Mouse (Mus musculus): ENCODE measurements at regions not wholly inside any gene's neighbourhood (a gene's known extent, or its start where the extent isn't known, plus 50 kb on each side); places are given as distances from the start of the nearest gene placed in this dataset.

- no peaks in the 10 kb centered on the region for H3K9me3 ChIP-seq
- no peak overlapping the region for H3K27ac ChIP-seq
- WGBS, result 88% methylated on average over 7 of the region's 7 CpGs
- no peaks in the 10 kb centered on the region for H3K4me1 ChIP-seq (replicated peaks)
- no peaks in the 10 kb centered on the region for H3K27me3 ChIP-seq (ENCODE audit: insufficient read depth, poor library complexity, severe bottlenecking)
- no peak for DNase-seq (ENCODE audit: low spot score)
- no peaks in the 10 kb centered on the region for H3K36me3 ChIP-seq
- no peak overlapping the region for H3K4me3 ChIP-seq
These were observed 183.4 kb upstream of the Cntn6 start for GRCm38 (mm10) chr6:104309166-104309565.

DNA sequence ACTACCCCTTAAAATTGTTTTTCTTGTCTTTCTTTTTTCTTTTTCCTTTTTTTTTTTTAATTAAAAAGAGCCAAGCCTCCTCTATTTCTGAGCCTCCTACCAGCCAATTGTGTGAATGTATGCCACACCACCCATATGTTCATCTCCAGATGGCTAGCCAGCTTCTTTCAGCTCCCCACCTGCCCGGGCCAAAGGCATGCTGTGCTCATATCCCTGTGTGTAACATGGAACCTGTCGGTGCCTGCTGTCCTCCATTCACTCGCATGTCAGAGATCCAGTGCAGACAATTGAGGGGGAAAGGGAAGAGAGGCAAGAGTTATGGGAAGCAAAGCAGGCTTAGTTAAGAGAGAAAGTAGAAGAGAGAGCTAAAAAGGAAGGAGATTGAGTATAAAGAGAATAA, 179.6 kb upstream of the Cntn6 start:
- 43% methylated on average over 3 of the region's 3 CpGs for WGBS
- no peaks in the 10 kb centered on the region for H3K27me3 ChIP-seq (ENCODE audit: insufficient read depth, poor library complexity, severe bottlenecking)
- peak; percentile 36 for DNase-seq (ENCODE audit: low spot score)
- no peaks in the 10 kb centered on the region for H3K36me3 ChIP-seq
- no peak overlapping the region for H3K4me3 ChIP-seq
- H3K4me1 ChIP-seq (replicated peaks), result no peaks in the 10 kb centered on the region
- H3K9me3 ChIP-seq, result no peaks in the 10 kb centered on the region
- no peak overlapping the region for H3K27ac ChIP-seq

DNA sequence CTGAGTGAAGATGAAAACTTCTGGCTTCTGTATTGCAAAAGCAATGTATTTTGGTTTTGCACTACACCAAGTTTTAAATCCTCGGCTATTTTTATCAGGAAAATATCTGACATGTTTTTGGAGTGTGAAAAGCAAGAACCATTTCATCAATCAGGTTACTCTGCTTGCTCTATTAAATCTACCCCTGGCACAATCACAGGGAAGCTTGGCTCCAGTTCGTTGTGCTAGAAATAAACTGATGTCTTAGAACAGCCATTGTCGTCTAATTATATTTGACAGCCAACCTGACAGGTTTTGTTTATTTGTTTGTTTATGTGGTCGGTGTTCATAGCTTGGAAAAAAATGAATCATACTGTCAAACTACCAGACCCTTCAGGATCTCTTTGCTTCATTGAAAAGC, 174.1 kb upstream of the Cntn6 start:
- no peak overlapping the region for H3K27ac ChIP-seq
- 86% methylated on average over 4 of the region's 4 CpGs for WGBS
- H3K4me3 ChIP-seq, result no peak overlapping the region
- no peaks in the 10 kb centered on the region for H3K9me3 ChIP-seq
- H3K36me3 ChIP-seq, result no peaks in the 10 kb centered on the region
- no peaks in the 10 kb centered on the region for H3K4me1 ChIP-seq (replicated peaks)
- DNase-seq (ENCODE audit: low spot score), result no peak
- H3K27me3 ChIP-seq (ENCODE audit: insufficient read depth, poor library complexity, severe bottlenecking), result no peaks in the 10 kb centered on the region

- H3K27me3 ChIP-seq (ENCODE audit: insufficient read depth, poor library complexity, severe bottlenecking), result no peaks in the 10 kb centered on the region
- no peaks in the 10 kb centered on the region for H3K36me3 ChIP-seq
- WGBS, result 83% methylated on average over 5 of the region's 5 CpGs
- H3K9me3 ChIP-seq, result no peaks in the 10 kb centered on the region
- H3K4me1 ChIP-seq (replicated peaks), result no peaks in the 10 kb centered on the region
- no peak overlapping the region for H3K27ac ChIP-seq
- DNase-seq (ENCODE audit: low spot score), result no peak
- H3K4me3 ChIP-seq, result no peak overlapping the region
These were observed 170.4 kb upstream of the Cntn6 start for GRCm38 (mm10) chr6:104322182-104322581.

- DNase-seq (ENCODE audit: low spot score), result no peak
- Histone ChIP-seq H3K36me3 (no peaks in the 10 kb centered on the region), H3K9me3 (no peaks in the 10 kb centered on the region), H3K27ac (no peak overlapping the region), H3K27me3 (ENCODE audit: insufficient read depth, poor library complexity, severe bottlenecking) (no peaks in the 10 kb centered on the region), H3K4me1 (replicated peaks) (no peaks in the 10 kb centered on the region), H3K4me3 (no peak overlapping the region)
- 86% methylated on average over 8 of the region's 8 CpGs for WGBS
These were observed 153.3 kb upstream of the Cntn6 start for GRCm38 (mm10) chr6:104339134-104339848.

DNA sequence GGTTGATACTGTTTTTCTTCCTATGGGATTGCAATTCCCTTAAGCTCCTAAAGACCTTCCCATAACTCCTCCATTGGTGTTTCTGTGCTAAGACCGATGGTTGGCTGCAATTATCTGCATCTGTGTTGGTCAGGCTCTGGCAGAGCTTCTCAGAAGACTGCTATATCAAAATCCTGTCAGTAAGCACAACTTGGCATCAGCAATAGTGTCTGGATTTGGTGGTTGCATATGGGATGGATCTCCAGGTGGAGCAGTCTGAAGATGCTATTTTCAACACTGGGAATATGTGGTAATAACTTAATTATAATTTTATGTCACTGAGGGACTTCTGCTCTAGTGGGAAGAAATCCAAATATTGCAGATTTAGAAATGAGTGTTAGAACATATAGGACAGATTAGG, 148.6 kb upstream of the Cntn6 start:
- Histone ChIP-seq H3K27me3 (ENCODE audit: insufficient read depth, poor library complexity, severe bottlenecking) (no peaks in the 10 kb centered on the region), H3K27ac (no peak overlapping the region), H3K4me3 (no peak overlapping the region), H3K9me3 (no peaks in the 10 kb centered on the region), H3K4me1 (replicated peaks) (no peaks in the 10 kb centered on the region), H3K36me3 (no peaks in the 10 kb centered on the region)
- 69% methylated on average over 1 of the region's 1 CpGs for WGBS
- no peak for DNase-seq (ENCODE audit: low spot score)
